Mouse (Mus musculus) bone marrow macrophage, adult 2 months (primary cell): ENCODE measurements around the gene Pdgfa.

ENCODE experiments used
- CTCF ChIP-seq: IDR thresholded peaks from 2 replicates; pipeline ENCODE4 v1.5.1; 2012; ENCODE audit warnings: low read depth, mild to moderate bottlenecking, low read length, moderate library complexity
- POLR2A ChIP-seq: IDR thresholded peaks from 2 replicates; pipeline ENCODE4 v1.6.1; 2012; ENCODE audit warnings: mild to moderate bottlenecking, low read depth, low read length, borderline replicate concordance

GRCm38 (mm10) chr5:138989567-138989966, 7.6 kb downstream of the Pdgfa start:
- TF ChIP-seq CTCF (no peak), POLR2A (no peak)
